Mouse (Mus musculus): ENCODE results near the gene Mok. TPM values are rescaled to one million over a fixed set of nuclear protein-coding genes. Genes with fewer than 3 reads are reported as not detected.
"Not testable (repeated sequence)": the region's sequence is repeated elsewhere in the genome, so short reads cannot be mapped to it uniquely, and the experiment has no call there.

The Mok gene
- 1.4 and 1.7 TPM in 2 replicates for polyA plus RNA-seq (2015; fragmentation: Nextera tagmentation; extraction: Ambion mirVana)

DNA sequence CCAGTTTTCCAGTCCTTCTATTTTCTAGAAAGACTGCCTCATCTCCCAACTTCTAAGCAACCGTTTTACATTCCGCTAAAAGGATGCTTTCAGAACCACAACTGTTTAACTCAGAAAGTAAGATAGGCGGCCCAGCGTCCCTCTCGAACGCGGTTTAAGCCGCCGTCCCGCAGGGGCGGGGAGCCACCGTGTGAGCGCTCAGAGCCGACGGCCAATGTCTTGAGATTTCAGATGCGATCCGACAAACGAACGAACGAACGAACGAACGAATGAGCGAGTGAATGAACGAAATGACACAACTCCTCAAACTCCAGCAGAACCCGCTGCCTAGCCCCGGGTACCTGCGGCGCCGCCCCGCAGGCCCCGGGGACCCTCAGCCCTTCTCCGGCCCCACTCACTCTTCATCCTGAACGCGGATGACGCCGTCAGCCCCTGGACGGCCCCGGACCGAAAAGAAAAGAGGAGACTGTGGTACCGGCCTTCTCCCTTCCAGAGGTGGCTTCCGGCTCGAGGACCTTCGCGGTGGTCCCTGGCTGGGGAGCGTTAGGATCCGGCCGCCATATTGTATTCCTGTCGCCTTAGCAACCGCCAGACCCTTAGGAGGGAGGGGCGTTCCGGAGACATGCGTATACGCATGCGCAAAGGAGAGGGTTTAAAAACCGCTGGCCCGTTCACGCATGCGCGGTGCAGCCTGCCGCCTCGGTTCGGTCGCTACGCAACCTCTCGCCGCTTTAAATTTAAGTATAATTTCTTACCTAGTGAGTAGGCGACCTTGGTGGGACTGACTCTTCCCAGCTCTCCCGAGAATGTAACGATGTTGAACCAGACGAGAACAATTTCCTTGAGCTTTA is at the start of gene Mok:
Gene Mok (minus strand): TSS at position 592 of the 851 bp plus-strand sequence.
- peak; percentile 96 for DNase-seq (ENCODE audit: low spot score)

DNA sequence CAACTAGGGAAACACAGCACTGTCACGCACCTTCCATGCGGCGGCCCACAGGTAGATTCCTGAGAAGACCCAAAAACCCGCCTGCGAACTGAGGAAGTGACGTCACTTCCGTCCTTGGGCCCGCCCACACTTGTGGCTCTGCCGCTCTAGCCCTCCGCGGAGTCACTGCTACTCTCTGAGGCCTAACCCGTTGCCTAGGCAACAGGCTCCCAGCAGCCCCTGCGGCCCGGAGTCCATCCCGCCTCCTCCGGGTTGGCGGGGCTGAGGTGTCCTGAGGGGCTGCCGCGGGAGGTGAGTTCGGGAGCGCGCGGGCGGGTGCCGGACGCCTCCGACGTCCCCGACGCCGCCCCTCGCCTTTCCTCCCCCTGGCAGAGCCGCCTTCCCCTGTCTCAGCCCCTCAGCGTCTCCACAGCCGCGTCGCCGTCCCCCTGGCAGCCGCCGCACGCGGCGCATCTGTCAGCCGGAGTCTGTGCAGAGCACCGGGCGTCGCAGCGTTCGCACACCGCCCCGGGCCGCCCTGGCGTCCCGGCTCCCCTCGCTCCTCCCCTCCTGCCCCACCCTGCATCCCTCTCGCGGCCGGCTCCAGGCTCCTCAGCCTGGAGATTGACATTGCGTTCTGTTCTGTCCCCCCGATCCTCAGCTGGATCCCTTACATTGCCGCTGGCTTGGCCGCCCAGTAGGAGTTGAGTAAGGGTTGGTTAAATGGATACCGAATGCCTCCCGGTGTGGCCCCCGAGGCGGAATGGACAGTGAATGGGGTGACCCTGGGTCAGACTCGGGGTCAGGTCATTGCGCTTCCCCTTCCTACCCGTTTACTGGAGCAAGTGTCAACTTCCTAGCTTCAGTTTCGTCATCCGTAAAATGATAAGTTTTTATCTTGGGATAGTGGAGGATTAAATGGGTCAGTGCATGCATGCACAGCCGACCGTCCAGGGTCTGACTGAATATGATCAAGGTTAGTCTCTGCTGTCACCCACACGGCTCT is 48.6 kb upstream of the Mok start, which contains the start of the genes Cinp and Tecpr2:
Gene Cinp (minus strand): TSS at position 110 of the 985 bp plus-strand sequence.
Gene Tecpr2 (plus strand): TSS at position 229 of the 985 bp plus-strand sequence.
- DNase-seq (ENCODE audit: low spot score), result peak; percentile 99

DNA sequence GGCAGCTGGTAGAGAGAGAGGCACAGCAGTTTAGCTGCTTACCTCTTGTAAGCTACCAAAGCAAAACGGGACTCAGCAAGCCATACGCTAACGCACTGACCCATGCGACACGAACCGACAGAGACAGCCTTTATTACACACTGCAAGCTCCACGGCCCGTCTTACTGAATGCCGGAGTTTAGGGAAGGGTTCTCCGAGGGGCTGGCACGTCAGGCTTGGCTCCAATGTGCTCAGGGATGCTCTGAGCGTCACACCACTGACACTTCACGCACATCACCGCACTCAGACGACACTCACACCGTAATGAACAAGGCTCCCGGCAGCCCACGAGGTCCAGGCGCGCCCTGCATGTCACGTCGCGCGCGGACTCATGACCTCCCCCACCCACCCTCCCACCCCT is 47.9 kb upstream of the Mok start:
- DNase-seq (ENCODE audit: low spot score), result no peak

DNA sequence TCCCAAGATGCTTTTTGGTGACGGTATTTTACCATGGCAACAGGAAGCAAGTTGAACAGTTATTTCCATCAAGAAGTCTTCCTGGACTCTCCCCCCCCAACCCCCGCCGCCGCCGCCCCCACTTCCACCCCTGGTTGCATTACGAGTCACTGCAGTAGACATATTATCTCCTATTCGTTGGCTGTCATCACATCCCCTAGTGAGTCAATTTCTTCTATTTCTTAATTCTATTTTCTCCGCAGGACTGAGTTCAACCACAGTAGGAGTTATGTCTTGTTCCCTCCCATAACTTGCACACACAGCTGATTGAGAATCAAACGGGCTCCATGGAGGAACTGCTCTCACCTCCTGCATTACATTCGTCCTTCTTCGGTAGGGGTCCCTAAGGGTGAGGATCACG is 47.4 kb upstream of the Mok start:
- DNase-seq (ENCODE audit: low spot score), result no peak

DNA sequence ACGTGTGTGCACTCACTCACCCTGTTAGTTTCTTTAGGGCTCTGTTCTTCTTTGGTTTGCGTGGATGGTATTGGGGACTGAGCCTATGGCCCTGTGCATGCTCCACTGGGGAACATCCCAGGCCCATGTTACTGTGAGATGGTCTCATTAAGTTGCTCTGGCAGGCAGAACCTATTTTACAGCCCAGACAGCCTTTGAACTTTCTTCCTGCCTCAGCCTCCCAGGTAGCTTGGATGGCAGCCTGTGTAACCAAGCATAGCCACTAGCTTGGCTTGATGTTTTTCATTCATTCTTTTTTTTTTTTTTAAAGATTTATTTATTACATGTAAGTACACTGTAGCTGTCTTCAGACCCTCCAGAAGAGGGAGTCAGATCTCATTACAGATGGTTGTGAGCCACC is 44.5 kb upstream of the Mok start:
- DNase-seq (ENCODE audit: low spot score), result no peak

DNA sequence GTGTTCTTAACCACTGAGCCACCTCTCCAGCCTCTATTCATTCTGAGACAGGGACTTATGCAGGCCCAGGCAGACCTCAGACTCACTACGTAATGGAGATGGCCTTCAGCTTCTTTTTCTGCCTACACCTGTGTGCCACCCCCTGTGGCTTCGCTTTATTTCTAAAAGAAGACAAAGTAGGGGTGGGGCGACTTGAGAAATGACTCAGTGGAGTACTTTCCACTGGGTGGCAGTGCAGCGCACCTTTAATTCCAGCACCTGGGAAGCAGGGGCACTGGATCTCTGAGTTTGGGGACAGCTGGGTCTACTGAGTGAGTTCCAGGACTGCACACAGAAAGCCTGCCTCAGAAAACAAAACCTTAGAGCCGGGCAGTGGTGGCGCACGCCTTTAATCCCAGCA is 41.6 kb upstream of the Mok start:
- no peak for DNase-seq (ENCODE audit: low spot score)

DNA sequence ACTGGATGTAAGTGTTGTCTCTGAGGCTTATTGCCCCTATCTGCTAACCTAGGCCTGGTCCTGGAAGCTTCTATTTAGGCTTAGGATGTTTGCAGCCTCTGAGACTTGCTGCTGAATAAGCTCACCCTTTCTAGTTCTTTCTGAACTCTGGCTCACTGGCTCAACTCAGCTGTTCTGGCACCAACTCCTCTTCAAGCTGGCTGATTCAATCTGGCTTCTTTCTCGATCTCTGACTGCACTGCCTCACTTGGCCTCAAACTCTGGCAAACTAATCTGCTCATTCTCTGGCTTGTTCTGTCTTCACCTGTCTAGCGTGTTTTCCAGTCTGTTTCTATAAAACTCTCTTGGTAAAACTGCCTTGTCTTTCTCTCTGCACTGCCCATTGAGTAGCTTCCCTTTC is 34.6 kb upstream of the Mok start:
- DNase-seq (ENCODE audit: low spot score), result no peak

DNA sequence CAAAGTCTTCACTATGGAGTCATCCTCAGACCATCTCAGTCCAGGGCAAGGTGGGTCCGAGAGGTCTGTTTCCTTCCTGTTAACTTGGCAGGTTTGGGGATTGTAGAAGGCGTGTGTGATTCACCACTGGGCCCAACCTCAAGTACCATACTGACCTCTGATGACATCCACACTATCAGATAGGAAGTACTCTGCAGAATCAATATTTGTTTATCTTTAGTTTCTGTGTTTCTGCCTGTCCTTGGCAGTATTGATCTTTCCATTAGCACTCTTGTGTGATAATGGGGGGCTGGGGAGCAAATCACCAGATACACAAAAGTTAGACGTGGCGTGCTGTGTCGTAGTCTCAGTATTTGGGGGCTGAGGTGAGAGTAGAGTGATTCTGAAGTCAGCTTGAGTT is 30.5 kb upstream of the Mok start:
- DNase-seq (ENCODE audit: low spot score), result no peak

DNA sequence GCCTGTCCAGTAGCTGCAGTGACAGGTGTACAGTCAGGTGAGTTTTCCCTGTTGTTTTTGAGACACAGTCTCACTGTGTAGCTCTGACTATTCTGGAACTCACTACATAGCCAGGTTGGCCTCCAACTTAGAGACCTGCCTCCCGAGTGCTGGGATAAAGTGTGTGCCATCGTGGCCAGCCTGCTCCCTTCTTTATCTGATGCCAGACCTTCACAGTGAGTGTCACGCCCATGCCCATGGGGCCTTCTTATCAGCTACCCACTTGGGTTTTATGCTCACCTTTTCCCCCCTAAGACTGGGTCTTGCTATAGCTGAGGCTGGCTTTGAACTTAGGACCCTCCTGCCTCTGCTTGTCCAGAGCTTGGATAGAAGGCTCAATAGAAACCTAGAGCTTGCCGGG is 29.4 kb upstream of the Mok start:
- no peak for DNase-seq (ENCODE audit: low spot score)

DNA sequence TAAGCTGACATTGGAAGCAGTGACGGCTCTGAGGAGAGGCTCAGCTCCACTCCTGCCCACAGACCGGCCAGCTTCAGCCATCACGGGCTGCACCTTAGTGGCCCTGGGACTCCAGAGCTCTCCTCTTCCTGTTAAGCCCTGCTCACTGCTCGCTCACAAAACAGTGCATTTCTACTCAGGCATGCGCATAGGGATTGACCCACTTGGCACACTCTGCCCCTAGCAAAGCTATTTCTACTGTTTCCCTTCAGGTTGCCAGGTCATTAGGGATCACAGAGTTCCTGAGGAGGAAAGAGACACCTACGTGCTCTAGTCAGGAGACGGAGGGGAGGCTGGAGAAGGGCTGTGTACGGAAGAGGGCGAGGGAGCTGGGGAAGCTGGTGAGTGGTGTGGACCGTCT is 25.2 kb upstream of the Mok start:
- DNase-seq (ENCODE audit: low spot score), result no peak

DNA sequence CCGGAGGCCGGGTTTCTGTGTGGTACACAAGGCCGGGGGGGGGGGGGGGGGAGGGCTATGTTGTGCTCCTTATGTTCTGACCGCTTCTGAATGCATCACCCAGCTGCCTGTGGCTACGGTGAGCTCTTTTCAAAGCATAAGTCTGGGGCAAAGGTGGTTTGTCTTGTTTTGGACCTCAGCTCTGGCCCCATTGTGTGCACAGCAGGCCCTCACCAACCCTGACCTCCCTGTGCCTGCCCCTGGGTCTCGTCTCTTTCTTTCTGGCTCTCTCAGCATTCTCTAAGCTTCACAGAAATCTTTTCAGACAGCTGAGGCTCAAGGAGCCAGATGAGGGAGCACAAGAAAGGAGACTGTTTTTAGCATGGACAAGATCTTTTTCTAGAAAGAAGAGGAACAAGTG is 24.8 kb upstream of the Mok start:
- no peak for DNase-seq (ENCODE audit: low spot score)

DNA sequence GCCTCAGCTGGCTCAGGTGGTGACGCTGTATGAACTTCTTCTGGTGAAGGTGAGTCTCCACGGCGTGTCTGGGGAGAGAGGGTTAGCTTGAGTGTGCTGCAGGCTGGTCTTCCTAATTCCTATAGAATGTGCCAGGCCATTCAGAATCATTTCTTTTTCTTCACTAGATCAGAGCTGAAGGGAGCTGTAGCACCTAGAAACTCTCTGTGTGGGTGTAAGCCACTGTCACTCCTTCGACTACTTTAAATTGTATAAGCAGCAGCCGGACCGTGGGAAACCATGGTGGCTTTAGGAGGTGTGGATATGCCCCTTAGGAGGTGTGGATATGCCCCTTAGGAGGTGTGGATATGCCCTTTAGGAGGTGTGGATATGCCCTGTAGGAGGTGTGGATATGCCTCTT is 23.3 kb upstream of the Mok start:
- DNase-seq (ENCODE audit: low spot score), result no peak

DNA sequence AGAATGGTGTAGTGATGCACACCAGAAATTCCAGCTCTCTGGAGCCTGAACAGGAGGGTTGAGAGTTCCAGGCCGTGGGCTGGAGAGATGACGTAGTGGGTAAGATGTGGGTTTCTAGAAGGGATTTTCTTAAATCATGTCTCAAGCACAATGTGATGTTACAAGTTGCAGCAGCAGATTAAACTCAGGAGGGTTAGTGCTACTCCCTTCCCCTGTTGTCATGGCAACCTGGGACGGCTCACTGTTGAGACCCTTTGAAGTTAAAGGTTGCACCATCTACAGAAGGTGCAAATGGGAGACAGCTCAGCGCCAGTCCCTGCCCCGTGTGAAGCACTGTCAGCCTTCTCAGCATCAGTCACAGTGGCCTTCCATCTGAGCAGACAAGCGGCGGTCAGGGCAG is 20.5 kb upstream of the Mok start:
- peak; percentile 56 for DNase-seq (ENCODE audit: low spot score)

DNA sequence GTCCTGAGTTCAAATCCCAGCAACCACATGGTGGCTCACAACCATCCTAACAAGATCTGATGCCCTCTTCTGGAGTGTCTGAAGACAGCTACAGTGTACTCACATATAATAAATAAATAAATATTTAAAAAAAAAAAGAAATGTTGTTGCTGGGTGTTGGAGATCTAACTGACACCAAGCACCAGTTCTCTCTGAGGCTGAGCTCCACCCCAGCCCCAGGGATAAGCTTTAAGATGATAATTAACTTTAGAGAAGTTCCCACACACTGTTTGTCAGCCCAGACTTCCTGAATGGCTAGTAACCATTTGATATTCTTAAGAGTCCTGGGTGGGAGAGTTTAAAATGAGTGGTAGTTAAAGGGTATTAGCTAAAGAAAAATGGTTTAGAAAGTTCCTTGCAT is 19.6 kb upstream of the Mok start:
- DNase-seq (ENCODE audit: low spot score), result no peak

DNA sequence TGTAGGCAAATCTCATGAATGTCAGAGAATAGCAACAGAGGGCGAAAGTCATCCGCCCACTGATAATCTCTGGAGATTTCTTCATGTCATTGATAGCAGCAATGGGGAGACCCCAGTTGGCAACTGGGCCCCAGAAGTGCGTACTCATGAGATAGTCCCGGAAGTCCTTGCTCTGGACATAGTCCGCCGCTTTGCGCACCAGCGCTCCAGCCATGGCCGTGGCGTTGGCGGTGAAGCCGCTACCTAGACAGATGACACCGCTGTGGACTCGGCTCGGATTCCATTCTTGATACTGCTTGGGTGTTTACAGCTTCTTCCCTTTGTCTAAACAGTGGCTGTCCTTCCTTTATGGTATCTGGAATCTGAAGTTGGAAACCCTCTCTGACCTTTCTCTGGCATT is 17.9 kb upstream of the Mok start:
- not testable (repeated sequence) for DNase-seq (ENCODE audit: low spot score)

DNA sequence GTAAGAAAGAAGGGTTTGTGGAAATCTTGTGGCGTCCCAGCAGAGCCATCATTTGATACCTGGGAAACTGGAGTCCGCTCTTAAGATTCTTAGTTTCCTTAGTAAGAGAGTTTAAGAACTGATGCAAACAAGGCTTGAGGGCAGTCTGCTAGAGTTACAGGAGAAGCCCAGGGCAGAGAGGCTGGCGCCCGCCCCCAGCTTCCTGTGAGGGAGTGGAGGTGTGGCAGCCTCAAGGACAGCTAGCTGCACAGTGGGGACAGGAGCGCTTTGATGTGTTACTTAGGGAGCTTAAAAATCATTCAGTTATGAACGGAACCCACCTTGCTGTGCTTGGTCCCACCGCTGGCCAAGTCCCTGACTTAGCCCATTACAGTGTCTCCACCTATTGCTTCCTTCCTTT is 16.5 kb upstream of the Mok start:
- peak; percentile 50 for DNase-seq (ENCODE audit: low spot score)

DNA sequence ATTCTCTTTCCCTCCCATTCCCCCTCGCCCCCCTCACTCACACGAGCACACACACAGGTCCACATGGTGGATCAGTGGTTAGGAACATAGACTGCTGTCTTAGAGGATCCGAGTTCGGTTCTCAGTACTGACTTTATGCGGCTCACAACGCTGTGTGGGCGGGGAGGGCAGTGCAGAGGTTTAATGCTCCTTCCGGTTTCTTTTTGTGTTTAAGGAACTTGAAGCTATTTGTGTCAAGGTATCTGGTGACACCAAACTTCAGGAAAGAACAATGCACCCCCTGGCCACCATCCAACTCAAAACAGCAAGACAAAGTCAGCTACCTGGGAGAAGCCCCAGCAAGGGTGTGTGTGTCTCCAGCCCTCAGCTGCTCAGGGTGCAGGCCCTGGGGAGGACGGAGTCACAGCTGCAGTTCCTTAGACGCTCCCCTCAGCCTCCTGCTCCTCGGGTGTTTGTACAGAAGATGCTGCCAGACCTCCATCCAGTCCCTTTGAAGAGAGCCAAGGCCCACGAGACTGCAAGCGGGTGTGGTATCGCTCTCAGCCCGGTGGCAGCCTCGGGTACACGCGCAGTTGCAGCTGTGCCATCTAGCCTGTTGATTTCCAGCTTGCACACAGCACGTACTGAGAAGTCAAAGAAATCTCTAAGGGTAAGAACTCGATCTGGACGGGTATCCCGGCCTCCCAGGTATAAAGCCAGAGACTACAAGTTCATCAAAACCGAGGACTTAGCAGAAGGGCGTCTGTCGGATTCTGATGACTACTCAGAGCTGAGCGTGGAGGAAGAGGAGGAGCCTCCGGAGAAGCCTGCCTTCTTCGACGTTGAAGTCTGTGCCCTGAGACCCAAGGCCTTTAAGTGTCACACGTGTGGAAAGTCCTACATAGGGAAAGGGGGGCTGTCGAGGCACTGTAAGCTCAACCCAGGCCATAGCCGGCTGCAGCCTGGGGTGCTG is 14.3 kb upstream of the Mok start:
- no peak for DNase-seq (ENCODE audit: low spot score)

DNA sequence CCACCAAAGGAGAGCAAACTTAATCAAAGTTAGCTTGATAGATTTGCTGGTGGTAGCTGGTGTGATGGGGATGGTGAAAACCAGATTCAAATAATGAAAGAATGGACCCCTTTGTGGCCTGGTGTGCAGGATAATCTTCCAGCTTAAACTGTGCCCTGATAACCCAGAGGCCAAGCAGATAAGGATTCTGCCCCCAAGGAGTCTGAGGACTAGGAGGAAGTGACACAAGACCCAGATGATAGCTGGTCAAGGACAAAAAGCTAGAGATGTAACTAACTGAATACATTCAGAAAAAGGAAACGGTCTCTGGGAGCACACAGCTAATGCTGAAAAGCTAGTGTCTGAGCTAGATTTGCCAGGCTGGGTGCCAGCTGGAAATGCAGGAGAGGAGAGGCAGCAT is 11.2 kb upstream of the Mok start:
- DNase-seq (ENCODE audit: low spot score), result no peak

DNA sequence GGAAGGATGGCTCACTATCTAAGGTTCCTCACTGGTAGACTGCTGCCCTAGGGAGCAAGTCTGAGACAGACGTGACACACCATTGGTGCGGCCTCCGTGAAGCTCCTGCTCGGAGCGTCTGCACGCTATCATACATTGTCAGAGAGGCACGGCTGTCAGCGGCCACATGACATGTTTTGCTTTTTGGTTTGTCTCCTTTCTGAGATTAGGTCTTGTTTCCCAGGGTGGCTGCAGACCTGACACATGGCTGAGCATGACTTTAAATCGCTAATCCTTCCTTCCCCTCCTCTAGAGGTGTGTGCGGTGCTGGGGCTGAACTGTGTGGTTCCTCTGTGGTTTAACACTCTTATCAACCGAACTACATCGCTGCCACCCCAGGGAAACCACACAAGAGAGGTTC is 10.7 kb upstream of the Mok start:
- DNase-seq (ENCODE audit: low spot score), result peak; percentile 14

DNA sequence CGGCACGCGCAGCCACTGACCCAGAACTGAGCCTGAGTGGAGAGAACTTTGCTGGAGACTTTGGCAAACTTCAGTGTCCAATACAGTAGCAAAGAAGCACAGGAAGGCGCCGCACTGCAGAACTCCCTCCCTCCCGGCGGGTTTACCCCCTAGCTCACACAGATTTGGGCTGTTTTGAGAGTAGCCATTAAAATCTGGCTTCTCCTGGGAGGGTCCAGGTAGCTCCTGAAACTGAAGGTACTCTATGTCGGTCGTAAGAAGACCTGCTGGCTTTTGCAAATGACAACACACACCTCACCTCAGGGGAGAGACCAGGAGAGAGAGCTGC is 10.2 kb upstream of the Mok start:
- peak; percentile 23 for DNase-seq (ENCODE audit: low spot score)

Measured in thymus, postnatal 0 days (tissue).